Mouse (Mus musculus): Measurements from ENCODE around the gene Olfr1416. TPM values are rescaled to one million over a fixed set of nuclear protein-coding genes. Genes with fewer than 3 reads are reported as not detected.

Gene Olfr1416
- polyA plus RNA-seq, 1 experiment from 2014 or later: not detected

GRCm38 (mm10) chr1:92437678-92438271 is 47.1 kb downstream of the Olfr1416 start:
- Histone ChIP-seq H3K4me1 (ENCODE audit: control insufficient read depth, insufficient read depth, low read length) (no peaks in the 10 kb centered on the region; the same call in 1 of the 2 replicates), H3K4me3 (ENCODE audit: low read depth, low read length) (no peak overlapping the region), H3K9ac (ENCODE audit: low read length) (no peak overlapping the region), H3K36me3 (ENCODE audit: control insufficient read depth, insufficient read depth, low read length) (peaks cover 8% of the 10 kb centered on the region), H3K27me3 (ENCODE audit: control insufficient read depth, insufficient read depth, low read length) (no peaks in the 10 kb centered on the region), H3K4me2 (ENCODE audit: low read depth) (no peak overlapping the region), H3K9me3 (ENCODE audit: control insufficient read depth, low read length) (no peaks in the 10 kb centered on the region), H3K27ac (ENCODE audit: low read depth, low read length) (no peak overlapping the region)
- no peak for ATAC-seq (ENCODE audit: insufficient read depth, low FRiP score, low TSS enrichment)
- no peak for DNase-seq (ENCODE audit: low spot score)
- 58% methylated on average over 9 of the region's 9 CpGs for WGBS

DNA sequence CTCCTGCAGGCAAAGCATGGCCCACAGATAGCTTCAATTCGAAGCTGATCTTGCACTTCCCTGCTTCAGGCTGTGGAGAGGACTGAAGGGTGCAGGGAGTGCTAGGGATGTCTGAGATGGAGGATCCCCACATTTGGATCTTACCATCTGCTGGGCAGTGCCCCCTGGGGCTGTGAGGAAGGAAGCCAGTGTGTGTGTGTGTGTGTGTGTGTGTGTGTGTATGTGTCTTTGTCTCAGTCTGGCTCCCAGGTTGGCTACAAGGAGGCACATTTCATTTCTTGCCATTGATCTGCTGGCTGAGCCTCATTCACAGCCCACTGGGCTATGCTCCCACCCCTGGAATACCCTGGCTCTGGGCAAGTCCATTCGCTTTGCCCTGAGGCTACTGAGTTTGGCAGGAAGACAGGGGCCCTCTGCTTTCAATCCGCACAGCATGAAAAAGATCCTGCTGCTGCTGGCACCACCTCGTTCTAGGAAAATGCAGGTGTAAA is 48.0 kb downstream of the Olfr1416 start:
- H3K27ac ChIP-seq (ENCODE audit: low read depth, low read length): no peak overlapping the region

GRCm38 (mm10) chr1:92434986-92435385 is 49.9 kb downstream of the Olfr1416 start:
- 92% methylated on average over 1 of the region's 1 CpGs for WGBS
- H3K4me1 ChIP-seq (ENCODE audit: control insufficient read depth, insufficient read depth, low read length): no peaks in the 10 kb centered on the region; the same call in 1 of the 2 replicates
- ATAC-seq (ENCODE audit: insufficient read depth, low FRiP score, low TSS enrichment): no peak

More for the DNA sequence above, 48.0 kb downstream of the Olfr1416 start:
- Histone ChIP-seq H3K27me3 (ENCODE audit: control insufficient read depth, insufficient read depth, low read length) (no peaks in the 10 kb centered on the region), H3K36me3 (ENCODE audit: control insufficient read depth, insufficient read depth, low read length) (peaks cover 8% of the 10 kb centered on the region), H3K4me1 (ENCODE audit: control insufficient read depth, insufficient read depth, low read length) (no peaks in the 10 kb centered on the region; the same call in 1 of the 2 replicates), H3K4me3 (ENCODE audit: low read depth, low read length) (no peak overlapping the region), H3K9ac (ENCODE audit: low read length) (no peak overlapping the region), H3K9me3 (ENCODE audit: control insufficient read depth, low read length) (no peaks in the 10 kb centered on the region), H3K4me2 (ENCODE audit: low read depth) (no peak overlapping the region)
- DNase-seq (ENCODE audit: low spot score) (no peak), ATAC-seq (ENCODE audit: insufficient read depth, low FRiP score, low TSS enrichment) (no peak)
- WGBS: 65% methylated on average over 4 of the region's 4 CpGs

GRCm38 (mm10) chr1:92432791-92433190 is 52.1 kb downstream of the Olfr1416 start:
- WGBS: 73% methylated on average over 9 of the region's 9 CpGs
- no peak overlapping the region for H3K27ac ChIP-seq (ENCODE audit: low read depth, low read length)
- H3K4me1 ChIP-seq (ENCODE audit: control insufficient read depth, insufficient read depth, low read length): no peaks in the 10 kb centered on the region; the same call in 1 of the 2 replicates
- no peak for DNase-seq (ENCODE audit: low spot score)
- H3K27me3 ChIP-seq (ENCODE audit: control insufficient read depth, insufficient read depth, low read length): no peaks in the 10 kb centered on the region
- no peak overlapping the region for H3K4me2 ChIP-seq (ENCODE audit: low read depth)
- ATAC-seq (ENCODE audit: insufficient read depth, low FRiP score, low TSS enrichment): no peak
- H3K4me3 ChIP-seq (ENCODE audit: low read depth, low read length): no peak overlapping the region
- no peaks in the 10 kb centered on the region for H3K9me3 ChIP-seq (ENCODE audit: control insufficient read depth, low read length)
- H3K9ac ChIP-seq (ENCODE audit: low read length): no peak overlapping the region
- H3K36me3 ChIP-seq (ENCODE audit: control insufficient read depth, insufficient read depth, low read length): no peaks in the 10 kb centered on the region

More at GRCm38 (mm10) chr1:92434986-92435385, 49.9 kb downstream of the Olfr1416 start:
- H3K4me2 ChIP-seq (ENCODE audit: low read depth): no peak overlapping the region
- no peak overlapping the region for H3K27ac ChIP-seq (ENCODE audit: low read depth, low read length)
- peaks cover 5% of the 10 kb centered on the region for H3K36me3 ChIP-seq (ENCODE audit: control insufficient read depth, insufficient read depth, low read length)
- no peaks in the 10 kb centered on the region for H3K27me3 ChIP-seq (ENCODE audit: control insufficient read depth, insufficient read depth, low read length)
- DNase-seq (ENCODE audit: low spot score): no peak
- no peaks in the 10 kb centered on the region for H3K9me3 ChIP-seq (ENCODE audit: control insufficient read depth, low read length)
- H3K4me3 ChIP-seq (ENCODE audit: low read depth, low read length): no peak overlapping the region
- H3K9ac ChIP-seq (ENCODE audit: low read length): no peak overlapping the region

- ATAC-seq (ENCODE audit: insufficient read depth, low FRiP score, low TSS enrichment) (no peak), DNase-seq (ENCODE audit: low spot score) (no peak)
- H3K36me3 ChIP-seq (ENCODE audit: control insufficient read depth, insufficient read depth, low read length): no peaks in the 10 kb centered on the region
- no peak overlapping the region for H3K4me2 ChIP-seq (ENCODE audit: low read depth)
- no peaks in the 10 kb centered on the region for H3K4me1 ChIP-seq (ENCODE audit: control insufficient read depth, insufficient read depth, low read length)
- H3K9ac ChIP-seq (ENCODE audit: low read length): no peak overlapping the region
- no peak overlapping the region for H3K27ac ChIP-seq (ENCODE audit: low read depth, low read length)
- no peaks in the 10 kb centered on the region for H3K27me3 ChIP-seq (ENCODE audit: control insufficient read depth, insufficient read depth, low read length)
- no peak overlapping the region for H3K4me3 ChIP-seq (ENCODE audit: low read depth, low read length)
- no peaks in the 10 kb centered on the region for H3K9me3 ChIP-seq (ENCODE audit: control insufficient read depth, low read length)
- 44% methylated on average over 4 of the region's 4 CpGs for WGBS
Observed at GRCm38 (mm10) chr1:92432098-92432497, 52.8 kb downstream of the Olfr1416 start.

GRCm38 (mm10) chr1:92431420-92431819 is 53.5 kb downstream of the Olfr1416 start:
- H3K9ac ChIP-seq (ENCODE audit: low read length): no peak overlapping the region
- no peaks in the 10 kb centered on the region for H3K9me3 ChIP-seq (ENCODE audit: control insufficient read depth, low read length)
- H3K4me1 ChIP-seq (ENCODE audit: control insufficient read depth, insufficient read depth, low read length): no peaks in the 10 kb centered on the region
- no peaks in the 10 kb centered on the region for H3K36me3 ChIP-seq (ENCODE audit: control insufficient read depth, insufficient read depth, low read length)
- WGBS: 76% methylated on average over 3 of the region's 3 CpGs
- H3K4me2 ChIP-seq (ENCODE audit: low read depth): no peak overlapping the region
- DNase-seq (ENCODE audit: low spot score) (no peak), ATAC-seq (ENCODE audit: insufficient read depth, low FRiP score, low TSS enrichment) (no peak)
- H3K27me3 ChIP-seq (ENCODE audit: control insufficient read depth, insufficient read depth, low read length): no peaks in the 10 kb centered on the region
- no peak overlapping the region for H3K27ac ChIP-seq (ENCODE audit: low read depth, low read length)
- no peak overlapping the region for H3K4me3 ChIP-seq (ENCODE audit: low read depth, low read length)

GRCm38 (mm10) chr1:92430991-92431390 is 53.9 kb downstream of the Olfr1416 start:
- Histone ChIP-seq H3K4me3 (ENCODE audit: low read depth, low read length) (no peak overlapping the region), H3K9ac (ENCODE audit: low read length) (no peak overlapping the region), H3K4me2 (ENCODE audit: low read depth) (no peak overlapping the region), H3K27me3 (ENCODE audit: control insufficient read depth, insufficient read depth, low read length) (no peaks in the 10 kb centered on the region), H3K9me3 (ENCODE audit: control insufficient read depth, low read length) (no peaks in the 10 kb centered on the region), H3K36me3 (ENCODE audit: control insufficient read depth, insufficient read depth, low read length) (no peaks in the 10 kb centered on the region), H3K4me1 (ENCODE audit: control insufficient read depth, insufficient read depth, low read length) (no peaks in the 10 kb centered on the region), H3K27ac (ENCODE audit: low read depth, low read length) (no peak overlapping the region)
- no peak for DNase-seq (ENCODE audit: low spot score)
- WGBS: 100% methylated on average over 1 of the region's 1 CpGs
- no peak for ATAC-seq (ENCODE audit: insufficient read depth, low FRiP score, low TSS enrichment)

Small RNA genes within 50 kb of the gene (microRNA-seq; reads per million reads assigned to microRNA genes)
- gene Mir6900: 2.9 reads per million, percentile 4 among the genes with 10 or more reads in this experiment

Other genes with a start within 250 kb of the Olfr1416 start
- 296 TPM in 2 replicates for gene Ndufa10, start 11.3 kb downstream of the Olfr1416 start, polyA plus RNA-seq (2014; fragmentation: Nextera tagmentation; extraction: Ambion mirVana)
- gene Olfr1415, start 11.0 kb upstream of the Olfr1416 start, polyA plus RNA-seq (2014; fragmentation: Nextera tagmentation; extraction: Ambion mirVana): not detected in 2 replicates
- gene Olfr1414, start 33.5 kb upstream of the Olfr1416 start, polyA plus RNA-seq (2014; fragmentation: Nextera tagmentation; extraction: Ambion mirVana): not detected in 2 replicates
- gene Olfr1413, start 86.2 kb upstream of the Olfr1416 start, polyA plus RNA-seq (2014; fragmentation: Nextera tagmentation; extraction: Ambion mirVana): not detected in 2 replicates
- not detected in 2 replicates for gene Olfr1412, start 100.7 kb upstream of the Olfr1416 start, polyA plus RNA-seq (2014; fragmentation: Nextera tagmentation; extraction: Ambion mirVana)
- not detected in 2 replicates for gene Olfr1411, start 109.3 kb upstream of the Olfr1416 start, polyA plus RNA-seq (2014; fragmentation: Nextera tagmentation; extraction: Ambion mirVana)
- gene Olfr1410, start 120.7 kb upstream of the Olfr1416 start, polyA plus RNA-seq (2014; fragmentation: Nextera tagmentation; extraction: Ambion mirVana): not detected in 2 replicates
- not detected in 2 replicates for gene Olfr12, start 132.7 kb upstream of the Olfr1416 start, polyA plus RNA-seq (2014; fragmentation: Nextera tagmentation; extraction: Ambion mirVana)
- 408 and 434 TPM in 2 replicates for gene Cops9, start 156.9 kb upstream of the Olfr1416 start, polyA plus RNA-seq (2014; fragmentation: Nextera tagmentation; extraction: Ambion mirVana)
- 0.08 and 0.62 TPM in 2 replicates for gene Otos, start 163.7 kb upstream of the Olfr1416 start, polyA plus RNA-seq (2014; fragmentation: Nextera tagmentation; extraction: Ambion mirVana)